Mouse (Mus musculus) adrenal gland, postnatal 4 days (tissue): ENCODE measurements around the gene Cdca5. TPM values are rescaled to one million over a fixed set of nuclear protein-coding genes. Genes with fewer than 3 reads are reported as not detected.
"Not testable (repeated sequence)": the region's sequence is repeated elsewhere in the genome, so short reads cannot be mapped to it uniquely, and the experiment has no call there.

Experiments used
- DNase-seq, 2 experiments: peaks; one replicate each; pipeline ENCODE4 v3.0.0; 2021 to 2022; ENCODE audit warnings: low spot score in 2 of 2, mixed read lengths in 2 of 2
- total RNA-seq, 2 experiments: library from RNA; stranded (reverse); gene quantifications; 2 replicates each; pipeline ENCODE4 v1.2.3; 2021

Gene Cdca5
- total RNA-seq, 2 experiments from 2014 or later = 12.4 to 13.7 TPM

DNA sequence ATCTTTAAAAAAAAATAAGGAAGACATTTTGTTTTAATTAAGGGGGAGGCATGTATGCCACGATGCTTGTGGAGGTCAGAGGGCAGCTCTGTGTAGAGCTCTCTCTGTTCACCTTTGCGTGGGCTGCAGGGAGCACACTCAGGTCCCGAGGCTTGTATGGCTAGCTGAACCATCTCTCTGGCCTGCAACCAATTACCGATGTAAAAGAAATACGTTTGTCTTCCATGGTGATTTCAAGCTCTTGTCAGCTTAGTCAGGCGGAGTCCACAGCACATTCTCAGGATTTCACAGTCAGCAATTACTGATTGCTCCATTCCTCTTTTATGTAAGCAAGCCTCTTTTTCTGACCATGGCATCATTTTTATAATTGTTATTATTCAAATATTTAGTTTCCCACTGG lies 16.4 kb downstream of the Cdca5 start:
- DNase-seq = no peak

DNA sequence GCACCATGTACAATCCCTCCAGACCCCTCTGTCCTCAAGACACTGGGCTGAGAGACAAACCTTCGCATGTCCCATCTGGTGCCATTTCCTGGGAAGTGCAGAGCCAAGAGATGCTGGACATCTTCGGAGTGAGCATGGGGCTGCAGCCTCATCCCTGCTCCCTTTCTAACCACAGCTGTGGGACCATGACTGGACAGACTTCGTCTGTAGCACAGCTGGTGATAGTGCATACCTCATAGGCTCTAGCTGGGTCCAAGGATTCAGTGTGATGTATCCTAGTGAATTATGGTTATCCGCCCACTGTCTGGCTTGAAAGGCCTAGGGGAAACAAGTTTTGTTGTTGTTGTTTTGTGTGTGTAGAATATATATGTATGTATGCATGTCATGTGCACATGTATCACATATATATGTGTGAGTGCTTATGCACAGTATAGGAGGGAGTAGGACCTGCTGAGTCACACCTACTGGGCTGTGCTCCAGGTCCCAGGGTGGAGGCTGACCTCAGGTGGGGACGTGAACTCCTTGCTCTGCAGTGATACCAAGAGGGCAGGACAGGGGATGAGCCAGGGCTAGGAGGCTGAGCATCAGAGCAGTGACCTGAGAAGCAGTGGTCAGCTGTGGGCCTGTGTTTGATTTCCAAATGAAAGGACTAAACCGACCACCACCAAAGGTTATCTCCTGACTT lies 17.5 kb downstream of the Cdca5 start:
- DNase-seq = no peak

- DNase-seq = no peak
Observed at GRCm38 (mm10) chr19:6104476-6104875, 19.7 kb downstream of the Cdca5 start.

- DNase-seq = no peak
Observed at GRCm38 (mm10) chr19:6105586-6105985, 20.8 kb downstream of the Cdca5 start, which contains the start of gene Naaladl1. TSS of gene Naaladl1 (plus strand) at chr19:6105782.

- no peak for DNase-seq
Observed at GRCm38 (mm10) chr19:6113116-6113515, 28.3 kb downstream of the Cdca5 start.

DNA sequence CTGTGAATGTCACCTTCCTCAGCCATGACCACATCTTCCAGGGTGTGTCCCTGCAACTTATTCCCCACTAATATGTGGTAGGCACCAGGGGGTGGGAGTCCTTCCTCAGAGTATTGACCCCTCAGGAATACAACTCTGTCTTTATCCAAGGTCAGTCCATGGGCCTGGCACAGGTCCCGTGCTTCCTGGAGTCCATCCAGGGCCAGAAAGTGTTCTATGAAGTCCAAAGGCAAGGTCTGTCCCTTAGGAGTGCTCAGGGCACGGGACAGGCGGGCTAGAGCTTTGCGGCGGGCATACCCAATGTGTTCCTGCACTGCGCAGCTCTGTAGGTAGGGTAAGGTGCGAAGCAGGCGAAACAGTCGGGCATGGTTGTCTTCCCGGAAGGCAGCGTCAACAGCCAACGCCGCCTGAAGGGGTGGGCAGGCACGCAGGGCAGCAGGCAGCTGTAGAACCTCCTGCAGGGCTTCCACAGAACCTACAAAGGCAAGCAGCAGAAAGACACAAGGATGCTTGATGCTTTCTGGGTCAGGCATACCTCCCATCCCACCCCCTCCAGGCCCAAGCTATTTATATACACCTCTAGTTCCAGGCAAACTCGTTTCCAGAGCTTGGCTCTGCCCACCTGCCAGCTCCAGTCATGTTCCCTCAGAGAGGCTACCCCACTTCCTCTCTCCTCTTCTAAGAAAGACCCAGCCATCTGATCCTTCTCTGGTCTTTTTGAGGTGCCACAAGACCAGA lies 31.5 kb downstream of the Cdca5 start:
- no peak for DNase-seq

GRCm38 (mm10) chr19:6117346-6117985 lies 32.7 kb downstream of the Cdca5 start:
- DNase-seq = no peak

GRCm38 (mm10) chr19:6117986-6118676 lies 33.3 kb downstream of the Cdca5 start, which contains the start of gene Sac3d1:
TSS of gene Sac3d1 (minus strand) at chr19:6118650.
- DNase-seq = peak; percentile 62 to 72

- DNase-seq = no peak
Observed at GRCm38 (mm10) chr19:6118677-6119185, 33.9 kb downstream of the Cdca5 start.

GRCm38 (mm10) chr19:6121761-6122160 lies 37.0 kb downstream of the Cdca5 start:
- no peak for DNase-seq

GRCm38 (mm10) chr19:6123330-6123729 lies 38.5 kb downstream of the Cdca5 start:
- no peak for DNase-seq

DNA sequence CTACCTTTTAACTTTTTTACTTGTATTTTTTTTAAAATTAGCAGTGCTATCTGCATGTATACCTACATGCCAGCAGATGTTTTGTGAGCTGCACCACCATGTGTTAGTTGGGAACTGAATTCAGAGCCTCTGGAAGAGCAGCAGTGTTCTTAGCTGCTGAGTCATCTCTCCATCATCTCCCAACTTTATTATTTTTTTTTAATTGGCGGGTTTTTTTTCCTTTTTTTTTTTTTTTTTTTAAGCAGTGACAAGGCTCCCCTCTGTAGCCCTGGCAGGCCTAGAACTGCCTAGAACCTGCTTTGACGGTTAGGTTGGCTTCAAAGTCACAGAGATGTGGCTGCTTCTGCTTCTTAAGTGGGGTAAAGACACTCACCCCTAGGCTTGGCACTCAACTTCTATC lies 40.1 kb downstream of the Cdca5 start:
- no peak for DNase-seq

GRCm38 (mm10) chr19:6126289-6126688 lies 41.5 kb downstream of the Cdca5 start:
- no peak for DNase-seq

DNA sequence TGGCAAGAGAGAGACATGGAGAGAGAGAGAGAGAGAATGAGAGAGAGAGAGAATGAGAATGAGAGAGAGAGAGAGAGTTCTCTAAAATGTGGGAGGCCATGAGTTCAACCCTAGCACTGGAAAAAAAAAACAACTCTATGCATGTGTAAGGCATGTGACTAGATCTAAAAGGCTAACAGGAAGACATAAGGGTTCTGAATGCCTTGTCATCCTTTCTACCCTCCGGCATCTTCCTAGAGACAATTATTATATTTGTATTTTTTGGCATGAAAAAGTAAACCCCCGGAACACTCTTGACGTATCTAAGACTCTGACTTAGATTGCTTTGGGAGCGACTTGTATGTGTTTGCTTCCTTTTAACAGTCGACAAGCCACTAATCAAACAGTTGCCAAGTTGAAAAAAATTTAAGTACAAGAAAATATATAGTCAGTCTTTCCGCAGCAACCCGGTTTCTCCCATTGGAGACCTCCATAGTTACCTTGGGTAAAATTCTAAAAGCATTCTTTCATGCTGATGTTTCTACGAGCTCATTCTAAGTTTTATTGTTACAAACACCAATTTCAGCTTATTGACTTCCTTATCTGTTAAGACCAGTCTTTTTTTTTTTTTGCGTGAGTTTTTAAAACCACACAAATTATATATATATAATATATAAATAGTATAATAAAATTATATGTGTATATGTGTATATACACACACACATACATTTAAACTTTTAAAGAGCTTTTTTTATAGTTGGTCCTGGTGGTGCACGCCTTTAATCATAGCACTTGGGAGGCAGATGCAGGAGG lies 42.2 kb downstream of the Cdca5 start:
- no peak for DNase-seq

DNA sequence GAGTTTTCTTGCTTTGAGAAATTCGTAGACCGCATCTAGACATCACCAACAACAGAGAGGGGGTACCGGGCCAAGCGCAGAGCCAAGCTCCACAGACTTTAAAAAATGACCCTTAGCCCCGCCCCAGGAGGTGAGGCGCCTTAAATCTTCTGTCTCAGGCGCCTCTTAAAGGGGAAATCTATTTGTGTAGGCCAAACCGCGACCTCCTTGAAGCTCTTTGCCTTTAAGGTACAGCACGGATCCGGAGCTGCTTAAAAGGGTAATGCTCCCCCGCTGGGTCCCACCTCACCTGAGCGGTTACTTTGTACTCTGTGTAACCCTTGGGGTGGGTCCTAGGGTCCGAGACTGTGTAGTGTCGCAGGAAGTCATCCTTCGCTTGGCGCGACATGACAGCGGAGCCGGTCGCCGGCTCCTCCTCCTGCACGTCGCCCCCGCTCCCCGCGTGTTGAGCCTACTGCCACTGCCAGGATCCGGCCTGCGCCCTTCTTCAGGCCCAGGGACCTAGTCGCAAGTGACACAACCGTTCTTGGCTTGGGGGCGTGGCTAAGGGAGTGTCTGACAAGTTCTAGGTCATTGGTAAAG lies 43.1 kb downstream of the Cdca5 start, which contains the start of gene Snx15:
Gene Snx15, minus strand, starts transcription at position 545 of the 582 bp plus-strand sequence.
- peak; percentile 70 to 92 for DNase-seq

DNA sequence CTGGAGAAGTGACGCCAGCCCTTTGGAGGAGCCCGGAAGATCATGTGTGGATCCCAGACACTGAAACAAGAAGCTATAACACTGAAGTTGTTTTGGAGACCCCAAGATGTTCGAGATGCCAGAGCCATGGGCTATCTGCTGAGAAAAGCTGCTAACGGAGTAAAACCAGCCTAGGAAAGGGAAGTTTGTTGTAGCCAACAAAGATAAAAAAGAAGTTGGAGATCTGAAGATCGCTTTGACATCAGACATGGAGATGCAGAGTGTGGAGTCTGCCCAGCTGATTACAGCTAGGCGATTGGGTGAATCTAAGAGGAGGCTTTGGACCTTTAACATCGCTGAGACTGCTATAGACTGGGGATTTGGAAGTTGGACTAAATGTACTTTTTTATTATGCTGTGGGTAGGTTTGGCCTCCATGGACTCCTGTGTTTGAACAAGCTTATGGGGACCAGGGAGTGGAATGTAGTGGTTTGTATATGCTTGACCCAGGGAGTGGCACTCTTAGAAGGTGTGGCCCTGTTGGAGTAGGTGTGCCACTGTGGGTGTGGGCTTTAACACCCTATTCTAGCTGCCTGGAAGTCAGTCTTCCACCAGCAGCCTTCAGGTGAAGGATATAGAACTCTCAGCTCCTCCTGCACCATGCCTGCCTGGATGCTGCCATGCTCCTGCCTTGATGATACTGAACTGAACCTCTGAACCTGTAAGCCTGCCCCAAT lies 45.8 kb downstream of the Cdca5 start:
- not testable (repeated sequence) for DNase-seq

DNA sequence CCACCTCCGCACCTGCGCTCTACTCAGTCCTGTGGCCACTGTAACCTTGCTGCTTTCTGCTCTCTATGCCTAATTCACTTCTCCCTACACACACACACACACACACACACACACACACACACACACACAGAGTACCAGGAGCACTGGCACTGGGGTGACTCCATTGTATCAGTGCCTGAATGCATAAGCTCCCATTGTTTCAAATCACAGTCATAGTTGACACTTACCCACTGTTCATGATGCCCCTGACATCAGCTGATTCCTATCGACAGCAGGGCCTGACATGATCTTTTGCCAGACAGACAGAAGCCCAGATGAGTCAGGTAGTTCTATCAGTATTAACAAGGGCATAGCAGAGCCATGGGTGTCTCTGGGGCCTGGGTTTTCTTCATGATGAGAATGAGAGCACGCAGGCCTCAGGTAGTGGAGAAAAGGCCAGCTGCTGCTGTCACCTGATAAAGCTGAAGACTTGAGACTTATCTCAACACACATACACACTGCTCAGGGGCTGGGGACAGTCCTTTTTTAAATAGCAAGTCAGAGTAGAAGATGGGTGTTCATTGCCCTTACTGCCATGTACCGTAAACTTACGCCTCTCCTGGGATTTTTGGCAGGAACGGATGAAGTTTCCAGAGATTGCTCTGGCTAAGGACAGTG lies 47.5 kb downstream of the Cdca5 start:
- DNase-seq = no peak

DNA sequence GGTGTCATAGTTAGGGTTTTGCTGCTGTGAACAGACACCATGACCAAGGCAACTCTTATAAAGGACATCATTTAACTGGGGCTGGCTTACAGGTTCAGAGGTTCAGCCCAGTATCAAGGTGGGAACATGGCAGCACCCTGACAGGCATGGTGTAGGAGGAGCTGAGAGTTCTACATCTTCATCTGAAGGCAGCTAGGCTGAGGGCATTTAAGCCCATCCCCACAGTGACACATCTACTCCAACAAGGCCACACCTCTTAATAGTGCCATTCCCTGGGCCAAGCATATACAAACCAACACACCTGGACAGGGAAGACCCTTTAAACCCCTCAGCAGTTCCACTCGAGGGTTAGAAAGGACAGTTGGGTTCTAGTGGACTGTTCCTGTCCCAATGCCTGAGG lies 48.4 kb downstream of the Cdca5 start:
- DNase-seq = not testable (repeated sequence)

- no peak for DNase-seq
Observed at GRCm38 (mm10) chr19:6136397-6136796, 51.6 kb downstream of the Cdca5 start.
